23 mouse cellular contexts compared by ENCODE assay signal in the genomic region with DNA sequence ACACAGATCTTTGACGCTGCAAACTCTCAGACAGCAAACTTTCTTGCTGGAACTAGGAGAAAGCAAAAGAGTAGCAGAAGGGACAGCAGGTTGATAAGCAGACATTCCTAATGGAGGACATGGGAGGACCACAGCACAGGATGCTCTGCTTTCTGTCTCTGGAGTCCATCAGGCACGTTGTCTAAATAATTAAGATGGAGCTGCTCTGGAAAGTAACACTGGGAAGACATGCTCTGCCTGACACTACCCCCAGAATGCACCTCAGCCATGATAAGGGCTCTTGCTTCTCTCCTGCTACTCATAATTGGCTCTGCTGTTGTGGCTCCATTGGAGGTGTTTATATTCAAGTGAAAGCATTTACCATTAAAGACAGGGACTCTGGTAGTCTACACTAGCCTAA.
DNase-seq lines count a peak whose midpoint lies in the region; ATAC-seq and TF ChIP-seq lines count a peak whose summit lies in the region.
"Had no signal": no experiment of that assay in that cellular context is flagged by ENCODE, and none has a peak within 500 bp of the region (broad histone marks: within the 10 kb centered on the region; RNA-seq: fewer than 3 reads in every experiment).

No protein-coding gene starts in this region.

- ATAC-seq in intestine, embryonic 15.5 days, result peak; percentile 55; the same call in 1 of the 2 replicates
- ATAC-seq in intestine, postnatal 0 days, result no peak
- no peak for ATAC-seq in lung, postnatal 0 days
- ATAC-seq: forebrain, embryonic 15.5 days; Patski had no signal

- H3K27me3 ChIP-seq in intestine, embryonic 15.5 days (replicated peaks), result no peaks in the 10 kb centered on the region
- no peaks in the 10 kb centered on the region for H3K27me3 ChIP-seq in intestine, postnatal 0 days (replicated peaks; ENCODE audit: control insufficient read depth, insufficient read depth, low read length)
- no peaks in the 10 kb centered on the region for H3K27me3 ChIP-seq in lung, postnatal 0 days (replicated peaks; ENCODE audit: insufficient read depth, low read length)
- H3K27me3 ChIP-seq: embryonic facial prominence, embryonic 13.5 days; forebrain, embryonic 12.5 days; forebrain, embryonic 15.5 days; heart, embryonic 13.5 days; hindbrain, embryonic 12.5 days; hindbrain, embryonic 15.5 days; Patski had no signal

- no peak overlapping the region for H3K27ac ChIP-seq in intestine, embryonic 15.5 days
- no peak overlapping the region for H3K27ac ChIP-seq in intestine, postnatal 0 days (ENCODE audit: low read depth, low read length)
- H3K27ac ChIP-seq in lung, postnatal 0 days (ENCODE audit: low read length), result no peak overlapping the region
- H3K27ac ChIP-seq: embryonic facial prominence, embryonic 10.5 days; embryonic facial prominence, embryonic 13.5 days; forebrain, embryonic 12.5 days; forebrain, embryonic 15.5 days; heart, embryonic 13.5 days; hindbrain, embryonic 12.5 days; hindbrain, embryonic 15.5 days had no signal

- WGBS in intestine, embryonic 15.5 days, result 36% methylated on average over 2 of the region's 2 CpGs
- 41% methylated on average over 2 of the region's 2 CpGs for WGBS in intestine, postnatal 0 days
- 67% methylated on average over 2 of the region's 2 CpGs for WGBS in lung, postnatal 0 days

- peaks cover 2% of the 10 kb centered on the region; the same call in 1 of the 2 replicates for H3K4me1 ChIP-seq in intestine, embryonic 15.5 days (replicated peaks)
- H3K4me1 ChIP-seq in intestine, postnatal 0 days (replicated peaks; ENCODE audit: control insufficient read depth, insufficient read depth, low read length), result no peaks in the 10 kb centered on the region
- H3K4me1 ChIP-seq in lung, postnatal 0 days (ENCODE audit: insufficient read depth, low read depth, low read length), result no peaks in the 10 kb centered on the region

- no peak for TF ChIP-seq EP300 in lung, postnatal 0 days (IDR thresholded peaks at IDR 0.05)

- H3K9me3 ChIP-seq in intestine, embryonic 15.5 days, result no peaks in the 10 kb centered on the region
- no peaks in the 10 kb centered on the region for H3K9me3 ChIP-seq in intestine, postnatal 0 days (ENCODE audit: control insufficient read depth)
- H3K9me3 ChIP-seq in lung, postnatal 0 days (ENCODE audit: low read length), result no peaks in the 10 kb centered on the region
- H3K9me3 ChIP-seq: embryonic facial prominence, embryonic 10.5 days; embryonic facial prominence, embryonic 13.5 days; forebrain, embryonic 12.5 days; forebrain, embryonic 15.5 days; heart, embryonic 13.5 days; hindbrain, embryonic 12.5 days; hindbrain, embryonic 15.5 days had no signal

- no peak overlapping the region for H3K4me2 ChIP-seq in intestine, embryonic 15.5 days (replicated peaks)
- H3K4me2 ChIP-seq in intestine, postnatal 0 days (replicated peaks; ENCODE audit: low read depth), result no peak overlapping the region
- H3K4me2 ChIP-seq in lung, postnatal 0 days (replicated peaks; ENCODE audit: low read depth, low read length), result no peak overlapping the region
- H3K4me2 ChIP-seq: embryonic facial prominence, embryonic 13.5 days; forebrain, embryonic 12.5 days; forebrain, embryonic 15.5 days; heart, embryonic 13.5 days; hindbrain, embryonic 12.5 days; hindbrain, embryonic 15.5 days had no signal

- H3K36me3 ChIP-seq in intestine, embryonic 15.5 days, result no peaks in the 10 kb centered on the region
- no peaks in the 10 kb centered on the region for H3K36me3 ChIP-seq in intestine, postnatal 0 days (ENCODE audit: control insufficient read depth, insufficient read depth)
- H3K36me3 ChIP-seq in lung, postnatal 0 days (ENCODE audit: insufficient read depth, low read length), result no peaks in the 10 kb centered on the region
- H3K36me3 ChIP-seq: embryonic facial prominence, embryonic 10.5 days; embryonic facial prominence, embryonic 13.5 days; forebrain, embryonic 12.5 days; forebrain, embryonic 15.5 days; heart, embryonic 13.5 days; hindbrain, embryonic 12.5 days; hindbrain, embryonic 15.5 days had no signal

- no peak for TF ChIP-seq CTCF in intestine, postnatal 0 days (IDR thresholded peaks at IDR 0.05; ENCODE audit: low read depth)
- no peak for TF ChIP-seq CTCF in lung, postnatal 0 days (IDR thresholded peaks at IDR 0.05)

- DNase-seq in embryo, embryonic 10 days (ENCODE audit: low spot score), result peak; percentile 16
- no peak for DNase-seq in embryo, embryonic 9.5 days (ENCODE audit: extremely low spot score)
- peak; percentile 77 for DNase-seq in MN1 (ENCODE audit: low spot score)
- DNase-seq in lung, postnatal 0 days (ENCODE audit: low spot score), result no peak
- DNase-seq: adrenal gland, postnatal 10 days; adrenal gland, postnatal 36 days; cerebellum, adult 18-20 months; cerebellum, adult 9-10 months; cerebellum, postnatal 14 days; gastrocnemius, postnatal 25 days; heart, adult 18-20 months; heart, postnatal 14 days had no signal

- H3K9ac ChIP-seq in intestine, embryonic 15.5 days, result no peak overlapping the region
- no peak overlapping the region for H3K9ac ChIP-seq in intestine, postnatal 0 days (ENCODE audit: low read depth, low read length)
- no peak overlapping the region for H3K9ac ChIP-seq in lung, postnatal 0 days (replicated peaks; ENCODE audit: low read depth)
- H3K9ac ChIP-seq: embryonic facial prominence, embryonic 13.5 days; forebrain, embryonic 12.5 days; forebrain, embryonic 15.5 days; heart, embryonic 13.5 days; hindbrain, embryonic 12.5 days; hindbrain, embryonic 15.5 days had no signal

- no peak overlapping the region for H3K4me3 ChIP-seq in intestine, embryonic 15.5 days (replicated peaks)
- H3K4me3 ChIP-seq in intestine, postnatal 0 days (ENCODE audit: low read depth, low read length), result no peak overlapping the region
- H3K4me3 ChIP-seq in lung, postnatal 0 days (ENCODE audit: low read depth, low read length), result no peak overlapping the region
- H3K4me3 ChIP-seq: embryonic facial prominence, embryonic 10.5 days; embryonic facial prominence, embryonic 13.5 days; erythroblast, embryonic 14.5 days; forebrain, embryonic 12.5 days; forebrain, embryonic 15.5 days; heart, embryonic 13.5 days; hindbrain, embryonic 12.5 days; hindbrain, embryonic 15.5 days had no signal

Comparison
In these comparisons a context has a peak if more than half of its experiments do, and no peak if none do; other contexts are left out.
1. DNase-seq: peak in embryo, embryonic 10 days (single experiment) and MN1 (single experiment); none in embryo, embryonic 9.5 days (single experiment) and lung, postnatal 0 days (single experiment).